Mouse (Mus musculus): ENCODE measurements around the gene Plvap. TPM values are rescaled to one million over a fixed set of nuclear protein-coding genes. Genes with fewer than 3 reads are reported as not detected.

Gene Plvap
- polyA plus RNA-seq, 1 experiment from 2014 or later = 6.8 TPM

DNA sequence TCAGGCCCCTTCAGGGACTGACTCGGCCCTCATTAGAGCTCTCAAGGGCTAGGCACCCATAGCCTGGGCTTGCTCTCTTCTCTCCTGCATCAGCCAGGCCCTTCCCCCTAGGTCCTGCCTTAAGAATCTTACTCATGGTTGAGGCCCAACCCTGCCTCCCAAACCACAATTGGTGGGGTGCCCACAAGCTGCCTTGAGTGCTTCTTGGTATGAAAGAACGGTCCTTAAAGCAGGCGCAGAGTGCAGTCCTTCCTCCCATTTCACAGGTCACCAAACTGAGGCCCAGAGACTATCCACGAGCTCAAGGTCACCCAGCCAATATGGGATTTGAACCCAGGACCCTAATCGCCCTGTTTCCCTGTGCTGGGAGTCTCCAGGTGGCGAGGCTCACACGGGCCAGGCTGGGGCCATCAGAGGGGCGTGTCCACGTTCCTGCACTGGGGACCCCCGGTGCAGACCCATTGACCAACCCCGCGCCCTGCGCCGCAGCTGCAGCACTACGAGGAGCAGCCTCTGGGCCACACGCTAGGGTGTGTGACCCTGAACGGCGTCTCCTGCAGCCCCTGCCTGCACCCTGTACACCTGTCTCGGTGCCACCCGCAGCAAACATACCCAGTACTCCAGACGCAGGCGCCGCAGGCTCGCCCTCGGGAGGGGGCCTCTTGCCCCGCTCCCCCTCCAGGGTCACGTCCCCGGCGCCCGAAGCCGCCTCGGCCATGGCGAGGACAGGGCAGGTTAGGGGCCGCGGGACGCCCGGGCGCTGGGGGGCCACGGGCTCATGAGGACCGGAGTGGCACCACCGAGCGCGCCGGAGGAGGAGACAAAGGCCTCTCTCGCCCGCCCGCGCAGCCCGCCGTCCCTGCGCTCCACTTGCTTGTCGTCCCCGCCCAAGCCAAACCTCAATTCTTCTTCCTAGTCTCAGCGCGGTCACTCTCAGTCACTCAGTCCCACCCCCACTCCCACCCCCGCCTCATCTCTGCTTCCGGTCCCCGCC lies 26.1 kb downstream of the Plvap start, which contains the start of gene Ano8:
Gene Ano8 (minus strand): TSS at position 822 of the 994 bp plus-strand sequence.
- H3K36me3 ChIP-seq (ENCODE audit: control insufficient read depth, insufficient read depth, low read length) = peaks cover 43% of the 10 kb centered on the region
- peak within 1 kb of the TSS; percentile 87 for H3K27ac ChIP-seq (ENCODE audit: low read depth, low read length)
- no peaks in the 10 kb centered on the region for H3K9me3 ChIP-seq (replicated peaks; ENCODE audit: control insufficient read depth, low read length)
- H3K4me2 ChIP-seq (ENCODE audit: low read length) = peak within 1 kb of the TSS; percentile 83
- H3K4me1 ChIP-seq (ENCODE audit: control insufficient read depth, insufficient read depth, low read length) = peaks cover 12% of the 10 kb centered on the region
- DNase-seq (ENCODE audit: low spot score) (peak; percentile 95), ATAC-seq (peak; percentile 81)
- peak within 1 kb of the TSS; percentile 88 for H3K4me3 ChIP-seq (ENCODE audit: low read depth, low read length)
- H3K27me3 ChIP-seq (replicated peaks; ENCODE audit: control insufficient read depth, insufficient read depth, low read length) = no peaks in the 10 kb centered on the region
- WGBS = 5% methylated on average over 47 of the region's 58 CpGs
- peak within 1 kb of the TSS; percentile 97 for H3K9ac ChIP-seq (ENCODE audit: low read length)

DNA sequence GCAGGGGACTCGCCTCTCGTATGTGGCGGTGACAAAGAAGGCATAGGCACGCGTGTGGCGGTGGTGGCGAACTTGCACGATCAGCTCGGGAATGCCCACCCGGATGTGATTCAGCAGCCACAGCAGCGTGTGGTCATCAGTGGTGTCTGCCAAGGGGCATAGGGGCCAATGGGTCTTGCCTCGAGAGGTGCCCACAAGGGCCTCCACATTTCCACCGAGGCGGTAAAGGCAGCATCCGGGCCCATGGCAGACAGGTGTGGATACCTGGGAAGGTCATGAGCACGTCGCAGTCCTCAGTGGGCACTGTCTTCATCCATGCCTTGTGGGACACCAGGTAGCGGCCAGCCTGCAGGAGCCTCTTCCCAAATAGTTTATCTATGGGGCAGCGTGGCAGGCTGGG lies 26.8 kb downstream of the Plvap start:
- H3K9ac ChIP-seq (ENCODE audit: low read length) = peak overlapping the region; percentile 97
- peak overlapping the region; percentile 83 for H3K4me2 ChIP-seq (ENCODE audit: low read length)
- H3K9me3 ChIP-seq (replicated peaks; ENCODE audit: control insufficient read depth, low read length) = no peaks in the 10 kb centered on the region
- no peak for DNase-seq (ENCODE audit: low spot score)
- no peak overlapping the region; the same call in 1 of the 2 replicates for H3K27ac ChIP-seq (ENCODE audit: low read depth, low read length)
- peaks cover 47% of the 10 kb centered on the region for H3K36me3 ChIP-seq (ENCODE audit: control insufficient read depth, insufficient read depth, low read length)
- H3K4me3 ChIP-seq (ENCODE audit: low read depth, low read length) = peak overlapping the region; percentile 88
- ATAC-seq = no peak
- 93% methylated on average over 19 of the region's 19 CpGs for WGBS
- H3K4me1 ChIP-seq (ENCODE audit: control insufficient read depth, insufficient read depth, low read length) = peaks cover 12% of the 10 kb centered on the region
- no peaks in the 10 kb centered on the region for H3K27me3 ChIP-seq (replicated peaks; ENCODE audit: control insufficient read depth, insufficient read depth, low read length)

DNA sequence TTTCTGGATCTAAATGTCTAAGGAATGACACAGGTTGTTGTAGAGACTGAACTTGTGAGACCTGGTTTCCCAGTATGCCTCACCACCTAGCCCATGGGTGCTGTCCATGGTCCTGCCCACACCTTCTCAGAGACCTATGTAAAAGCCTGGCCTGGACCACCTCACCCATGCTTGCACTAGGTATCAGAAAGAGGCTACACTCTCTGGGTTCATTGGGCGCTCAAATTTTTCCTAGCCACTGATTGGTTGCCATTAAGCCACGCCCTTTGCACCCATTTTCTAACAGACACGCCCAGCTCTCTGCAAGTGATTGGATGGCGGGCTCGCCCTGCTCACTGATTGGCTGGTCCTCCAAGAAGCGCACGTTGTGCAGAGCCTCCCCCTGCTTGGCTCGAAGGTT lies 27.6 kb downstream of the Plvap start:
- H3K27ac ChIP-seq (ENCODE audit: low read depth, low read length) = no peak overlapping the region
- H3K4me2 ChIP-seq (ENCODE audit: low read length) = no peak overlapping the region
- no peaks in the 10 kb centered on the region for H3K27me3 ChIP-seq (replicated peaks; ENCODE audit: control insufficient read depth, insufficient read depth, low read length)
- H3K9me3 ChIP-seq (replicated peaks; ENCODE audit: control insufficient read depth, low read length) = no peaks in the 10 kb centered on the region
- H3K9ac ChIP-seq (ENCODE audit: low read length) = no peak overlapping the region
- H3K4me1 ChIP-seq (ENCODE audit: control insufficient read depth, insufficient read depth, low read length) = peaks cover 7% of the 10 kb centered on the region
- H3K4me3 ChIP-seq (ENCODE audit: low read depth, low read length) = no peak overlapping the region
- 50% methylated on average over 8 of the region's 8 CpGs for WGBS
- ATAC-seq (no peak), DNase-seq (ENCODE audit: low spot score) (no peak)
- peaks cover 55% of the 10 kb centered on the region for H3K36me3 ChIP-seq (ENCODE audit: control insufficient read depth, insufficient read depth, low read length)

DNA sequence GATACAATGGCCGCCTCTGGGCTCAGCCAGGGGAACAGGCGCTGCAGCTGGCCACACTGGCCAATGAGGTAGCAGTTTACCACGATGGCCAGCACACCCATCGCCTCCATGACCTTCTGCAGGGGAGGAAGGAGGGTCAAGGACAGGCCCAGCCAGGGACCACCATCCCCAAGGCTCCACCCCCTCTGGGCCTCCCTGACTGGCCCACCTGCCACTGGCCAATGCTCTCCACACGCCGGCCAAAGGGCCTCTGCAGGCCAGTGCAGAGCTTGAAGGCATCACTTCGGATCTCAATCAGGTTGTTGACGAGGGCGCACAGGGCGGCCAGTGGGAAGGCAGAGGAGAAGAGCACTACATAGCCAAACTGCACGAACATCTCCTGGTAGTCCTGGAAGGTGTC lies 32.6 kb downstream of the Plvap start:
- Histone ChIP-seq H3K36me3 (ENCODE audit: control insufficient read depth, insufficient read depth, low read length) (peaks cover 79% of the 10 kb centered on the region), H3K4me2 (ENCODE audit: low read length) (no peak overlapping the region), H3K27me3 (replicated peaks; ENCODE audit: control insufficient read depth, insufficient read depth, low read length) (no peaks in the 10 kb centered on the region), H3K4me3 (ENCODE audit: low read depth, low read length) (no peak overlapping the region), H3K4me1 (ENCODE audit: control insufficient read depth, insufficient read depth, low read length) (peaks cover 8% of the 10 kb centered on the region), H3K27ac (ENCODE audit: low read depth, low read length) (no peak overlapping the region), H3K9me3 (replicated peaks; ENCODE audit: control insufficient read depth, low read length) (no peaks in the 10 kb centered on the region), H3K9ac (ENCODE audit: low read length) (no peak overlapping the region)
- DNase-seq (ENCODE audit: low spot score) (no peak), ATAC-seq (no peak)
- WGBS = 92% methylated on average over 11 of the region's 11 CpGs

DNA sequence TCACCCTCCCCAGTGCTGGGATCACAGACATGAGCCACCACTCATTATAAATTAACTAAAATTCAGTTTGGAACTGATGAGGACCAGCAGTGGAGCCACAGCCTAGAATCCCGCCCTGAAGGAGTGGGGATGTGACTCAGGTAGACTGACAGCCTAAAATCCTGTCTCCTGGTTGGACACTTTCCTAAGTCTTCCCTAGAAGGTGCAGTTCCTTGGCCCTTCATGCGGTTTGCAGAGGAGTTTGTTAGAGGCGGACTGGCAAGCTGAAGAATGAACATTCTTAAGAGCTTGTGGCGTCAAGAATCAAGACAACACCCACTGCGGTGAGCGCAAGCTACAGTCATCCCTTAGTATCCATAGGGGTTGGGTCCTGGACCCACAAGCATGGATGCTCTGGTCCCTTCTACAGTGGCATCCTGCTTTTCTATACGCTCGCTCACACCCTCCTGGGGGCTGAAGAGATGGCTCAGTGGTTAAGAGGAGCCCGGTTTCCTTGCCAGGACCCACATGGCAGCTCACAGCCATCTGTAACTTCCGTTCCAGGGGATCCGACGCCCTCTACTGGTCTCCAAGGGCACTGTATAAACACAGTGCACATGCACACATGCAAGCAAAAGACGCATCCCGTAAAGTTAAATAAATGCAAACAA lies 34.2 kb downstream of the Plvap start:
- WGBS = 42% methylated on average over 14 of the region's 14 CpGs
- peak; percentile 4; the same call in 1 of the 2 replicates for ATAC-seq
- Histone ChIP-seq H3K27ac (ENCODE audit: low read depth, low read length) (peak overlapping the region; percentile 90; the same call in 1 of the 2 replicates), H3K4me3 (ENCODE audit: low read depth, low read length) (peak overlapping the region; percentile 50), H3K4me1 (ENCODE audit: control insufficient read depth, insufficient read depth, low read length) (peaks cover 8% of the 10 kb centered on the region), H3K9me3 (replicated peaks; ENCODE audit: control insufficient read depth, low read length) (no peaks in the 10 kb centered on the region), H3K9ac (ENCODE audit: low read length) (peak overlapping the region; percentile 75), H3K27me3 (replicated peaks; ENCODE audit: control insufficient read depth, insufficient read depth, low read length) (no peaks in the 10 kb centered on the region), H3K36me3 (ENCODE audit: control insufficient read depth, insufficient read depth, low read length) (peaks cover 79% of the 10 kb centered on the region), H3K4me2 (ENCODE audit: low read length) (peak overlapping the region; percentile 75)
- DNase-seq (ENCODE audit: low spot score) = peak; percentile 59

DNA sequence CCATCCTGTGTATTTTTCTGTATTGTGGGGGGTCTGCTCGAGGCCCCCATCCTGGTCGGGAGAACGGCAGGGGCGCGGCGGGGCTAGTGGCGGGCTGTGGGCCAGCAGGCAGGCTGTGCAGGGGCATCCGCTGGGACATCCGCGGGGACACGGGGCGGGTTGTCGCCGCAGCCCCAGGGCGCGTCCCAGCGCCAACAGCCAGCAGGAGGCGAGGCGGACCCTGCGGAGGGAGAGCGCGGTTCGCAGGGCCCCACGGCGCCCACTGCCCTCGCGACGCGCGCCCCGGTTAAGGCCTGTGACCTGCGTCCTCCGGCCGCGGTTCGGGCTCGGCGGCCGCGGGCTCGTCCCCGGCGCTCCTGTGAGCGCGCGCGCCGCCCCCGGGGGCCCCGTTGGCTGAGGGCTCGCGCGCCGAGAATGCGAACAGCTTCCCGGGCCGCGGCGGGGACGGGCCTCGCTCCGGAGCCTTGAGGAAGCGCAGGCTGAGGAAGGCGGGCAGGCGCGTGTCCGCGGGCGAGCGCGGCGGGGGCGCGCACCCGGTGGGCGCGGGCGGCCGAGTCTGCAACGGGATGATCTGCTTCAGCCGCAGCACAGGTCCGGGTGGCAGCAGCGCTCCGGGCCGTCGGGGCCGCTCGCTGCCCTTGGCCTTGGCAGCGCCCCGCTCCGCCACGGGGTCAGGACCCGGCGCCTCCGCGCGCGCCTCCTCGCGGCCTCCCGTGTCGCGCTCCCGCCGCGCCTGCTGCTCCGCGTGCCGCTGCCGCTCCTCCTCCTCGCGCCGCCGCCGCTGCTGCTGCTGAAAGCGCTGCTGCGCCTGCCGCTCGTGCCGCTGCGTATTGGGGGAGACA lies 35.2 kb downstream of the Plvap start:
- H3K9ac ChIP-seq (ENCODE audit: low read length) = peak overlapping the region; percentile 75
- peak; percentile 86 for DNase-seq (ENCODE audit: low spot score)
- ATAC-seq = peak; percentile 82
- 1% methylated on average over 107 of the region's 121 CpGs for WGBS
- H3K27ac ChIP-seq (ENCODE audit: low read depth, low read length) = peak overlapping the region; percentile 90
- no peaks in the 10 kb centered on the region for H3K9me3 ChIP-seq (replicated peaks; ENCODE audit: control insufficient read depth, low read length)
- H3K4me1 ChIP-seq (ENCODE audit: control insufficient read depth, insufficient read depth, low read length) = peaks cover 8% of the 10 kb centered on the region
- peak overlapping the region; percentile 50 for H3K4me3 ChIP-seq (ENCODE audit: low read depth, low read length)
- H3K27me3 ChIP-seq (replicated peaks; ENCODE audit: control insufficient read depth, insufficient read depth, low read length) = no peaks in the 10 kb centered on the region
- peak overlapping the region; percentile 75 for H3K4me2 ChIP-seq (ENCODE audit: low read length)
- H3K36me3 ChIP-seq (ENCODE audit: control insufficient read depth, insufficient read depth, low read length) = peaks cover 80% of the 10 kb centered on the region

DNA sequence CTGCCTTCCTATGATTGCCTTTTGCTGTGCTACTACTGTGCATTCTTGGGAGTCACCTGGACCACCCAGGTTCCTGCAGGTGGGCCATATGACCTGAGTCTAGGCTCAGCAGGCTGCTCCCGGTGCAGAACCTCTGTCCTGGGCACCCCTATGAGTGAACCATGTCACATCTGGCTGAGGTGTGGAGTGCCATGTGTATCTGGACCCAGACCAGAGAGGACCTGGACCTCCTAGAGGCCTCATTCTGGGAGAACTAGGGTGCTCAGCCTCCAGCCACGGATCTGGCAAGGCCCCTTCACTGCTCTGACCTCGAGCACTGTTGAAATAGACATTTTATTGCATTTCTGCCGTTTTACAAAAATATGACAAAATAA lies 35.9 kb downstream of the Plvap start:
- H3K4me3 ChIP-seq (ENCODE audit: low read depth, low read length) = peak overlapping the region; percentile 50
- H3K36me3 ChIP-seq (ENCODE audit: control insufficient read depth, insufficient read depth, low read length) = peaks cover 80% of the 10 kb centered on the region
- H3K4me2 ChIP-seq (ENCODE audit: low read length) = peak overlapping the region; percentile 75
- ATAC-seq = 0 out of 2 replicates have a peak, but pooled peaks have one; percentile 6
- peak overlapping the region; percentile 75 for H3K9ac ChIP-seq (ENCODE audit: low read length)
- no peak for DNase-seq (ENCODE audit: low spot score)
- no peaks in the 10 kb centered on the region for H3K9me3 ChIP-seq (replicated peaks; ENCODE audit: control insufficient read depth, low read length)
- no peaks in the 10 kb centered on the region for H3K27me3 ChIP-seq (replicated peaks; ENCODE audit: control insufficient read depth, insufficient read depth, low read length)
- no peak overlapping the region for H3K27ac ChIP-seq (ENCODE audit: low read depth, low read length)
- H3K4me1 ChIP-seq (ENCODE audit: control insufficient read depth, insufficient read depth, low read length) = peaks cover 8% of the 10 kb centered on the region
- WGBS = 29% methylated on average over 4 of the region's 4 CpGs
